Mouse (Mus musculus) G1E (cell line): ENCODE data around the gene Smim7. TPM values are rescaled to one million over a fixed set of nuclear protein-coding genes. Genes with fewer than 3 reads are reported as not detected.

Source experiments
- ATAC-seq: 2 replicates; pipeline ENCODE4 v1.8.0; 2016; ENCODE audit warnings: mild to moderate bottlenecking; ENCODE audit not compliant: insufficient number of reproducible peaks, poor library complexity, low FRiP score, severe bottlenecking; ENCODE audit errors: extremely low read depth
- DNase-seq: peaks from one replicate; pipeline ENCODE4 v3.0.0; 2012; ENCODE audit warnings: low spot score
- H3K27me3 ChIP-seq: 2 replicates; pipeline ENCODE4 v1.6.1; 2012; ENCODE audit warnings: mild to moderate bottlenecking, low read length, inconsistent platforms; ENCODE audit not compliant: insufficient read depth
- H3K36me3 ChIP-seq: replicated peaks from 2 replicates; pipeline ENCODE3; 2012; ENCODE audit warnings: mild to moderate bottlenecking, inconsistent platforms
- H3K4me1 ChIP-seq: 2 replicates; pipeline ENCODE4 v1.6.1; 2012; ENCODE audit warnings: low read depth, low read length, inconsistent platforms, mixed read lengths; ENCODE audit not compliant: insufficient read depth
- H3K4me3 ChIP-seq: 2 replicates; pipeline ENCODE4 v1.5.1; 2012; ENCODE audit warnings: low read depth, mild to moderate bottlenecking, inconsistent platforms, low read length, moderate library complexity, mixed read lengths
- H3K9me3 ChIP-seq: replicated peaks from 2 replicates; pipeline ENCODE4 v1.6.1; 2012; ENCODE audit warnings: inconsistent platforms
- CTCF ChIP-seq: IDR thresholded peaks from 2 replicates; pipeline ENCODE4 v1.5.1; 2012; ENCODE audit warnings: low read depth, low read length, inconsistent platforms, mixed read lengths
- GATA1 ChIP-seq: IDR thresholded peaks from 2 replicates; pipeline ENCODE4 v1.6.1; 2012; ENCODE audit warnings: borderline replicate concordance, low read length, inconsistent platforms, mixed read lengths
- GATA2 ChIP-seq: IDR thresholded peaks from 2 replicates; pipeline ENCODE4 v1.6.1; 2012; ENCODE audit warnings: low read depth, low read length, inconsistent platforms, borderline replicate concordance
- POLR2AphosphoS5 ChIP-seq: IDR thresholded peaks from 2 replicates; pipeline ENCODE4 v1.6.1; 2012; ENCODE audit warnings: low read depth, low read length, inconsistent platforms; ENCODE audit not compliant: insufficient replicate concordance
- TAL1 ChIP-seq: conservative IDR thresholded peaks from 2 replicates; pipeline ENCODE4 v1.6.1; 2012; ENCODE audit warnings: low read depth, low read length, inconsistent platforms, mixed read lengths
- polyA plus RNA-seq: library from polyadenylated mRNA; stranded (reverse); fragments of >175 nt; gene quantifications from 2 replicates; pipeline ENCODE4 v1.2.3, GENCODE M21; 2012
- total RNA-seq, 2 experiments: library from RNA; stranded (forward) in 1 of 2; stranded (reverse) in 1 of 2; fragments of 200-1000 nt in 1 of 2; fragments of >200 nt in 1 of 2; fragmentation: Nextera tagmentation in 1 of 2; gene quantifications; 2 replicates each; pipeline ENCODE4 v1.2.3; 2014 to 2017

Smim7 gene
- total and polyA plus RNA-seq, 3 experiments = 14.3 to 36.6 (median 30.6) TPM

GRCm38 (mm10) chr8:72583056-72583771 lies 12.3 kb upstream of the Smim7 start:
- Histone ChIP-seq H3K4me1 (peaks cover 30% of the 10 kb centered on the region), H3K36me3 (no peaks in the 10 kb centered on the region), H3K4me3 (no peak overlapping the region; the same call in 1 of the 2 replicates), H3K9me3 (no peaks in the 10 kb centered on the region), H3K27me3 (peaks cover 16% of the 10 kb centered on the region)
- TF ChIP-seq GATA2 (no peak), CTCF (no peak), TAL1 (no peak), GATA1 (no peak), POLR2AphosphoS5 (no peak)
- DNase-seq = peak; percentile 45
- peak; percentile 46; the same call in 1 of the 2 replicates for ATAC-seq

GRCm38 (mm10) chr8:72579374-72579773 lies 8.5 kb upstream of the Smim7 start:
- Histone ChIP-seq H3K9me3 (no peaks in the 10 kb centered on the region), H3K4me1 (peaks cover 17% of the 10 kb centered on the region), H3K36me3 (no peaks in the 10 kb centered on the region), H3K27me3 (peaks cover 2% of the 10 kb centered on the region), H3K4me3 (no peak overlapping the region)
- TF ChIP-seq GATA1 (no peak), POLR2AphosphoS5 (no peak), CTCF (no peak), GATA2 (no peak), TAL1 (no peak)
- no peak for ATAC-seq
- DNase-seq = no peak

- DNase-seq (no peak), ATAC-seq (no peak)
- Histone ChIP-seq H3K9me3 (no peaks in the 10 kb centered on the region), H3K4me1 (peaks cover 7% of the 10 kb centered on the region), H3K27me3 (no peaks in the 10 kb centered on the region; the same call in 1 of the 2 replicates), H3K4me3 (no peak overlapping the region), H3K36me3 (no peaks in the 10 kb centered on the region)
- no peak for TF ChIP-seq TAL1
- no peak for TF ChIP-seq GATA1
- TF ChIP-seq CTCF = no peak
- TF ChIP-seq GATA2 = no peak
- TF ChIP-seq POLR2AphosphoS5 = no peak
These were observed 7.1 kb upstream of the Smim7 start for GRCm38 (mm10) chr8:72577941-72578340.

- DNase-seq (no peak), ATAC-seq (no peak)
- Histone ChIP-seq H3K27me3 (no peaks in the 10 kb centered on the region; the same call in 1 of the 2 replicates), H3K4me1 (peaks cover 12% of the 10 kb centered on the region), H3K9me3 (no peaks in the 10 kb centered on the region), H3K4me3 (no peak overlapping the region), H3K36me3 (no peaks in the 10 kb centered on the region)
- TF ChIP-seq GATA2 = no peak
- TF ChIP-seq GATA1 = no peak
- no peak for TF ChIP-seq TAL1
- TF ChIP-seq CTCF = no peak
- TF ChIP-seq POLR2AphosphoS5 = no peak
These were observed 6.4 kb upstream of the Smim7 start for GRCm38 (mm10) chr8:72577266-72577665.

GRCm38 (mm10) chr8:72575915-72576314 lies 5.0 kb upstream of the Smim7 start:
- TF ChIP-seq TAL1 (no peak), GATA1 (no peak), CTCF (no peak), GATA2 (no peak), POLR2AphosphoS5 (no peak)
- no peak for DNase-seq
- Histone ChIP-seq H3K36me3 (no peaks in the 10 kb centered on the region), H3K9me3 (no peaks in the 10 kb centered on the region), H3K4me1 (peaks cover 19% of the 10 kb centered on the region), H3K4me3 (no peak overlapping the region), H3K27me3 (no peaks in the 10 kb centered on the region)
- no peak for ATAC-seq

- no peak for DNase-seq
- peaks cover 16% of the 10 kb centered on the region for H3K36me3 ChIP-seq
- no peaks in the 10 kb centered on the region for H3K27me3 ChIP-seq
- peaks cover 38% of the 10 kb centered on the region for H3K4me1 ChIP-seq
- no peaks in the 10 kb centered on the region for H3K9me3 ChIP-seq
- TF ChIP-seq TAL1 (no peak), GATA2 (no peak), POLR2AphosphoS5 (no peak), CTCF (no peak), GATA1 (no peak)
- no peak overlapping the region for H3K4me3 ChIP-seq
- ATAC-seq = no peak
These were observed 2.6 kb upstream of the Smim7 start for GRCm38 (mm10) chr8:72573450-72573849.

GRCm38 (mm10) chr8:72572507-72572906 lies 1.6 kb upstream of the Smim7 start:
- TF ChIP-seq GATA1 (no peak), CTCF (no peak), TAL1 (no peak), POLR2AphosphoS5 (no peak), GATA2 (no peak)
- DNase-seq (no peak), ATAC-seq (no peak)
- Histone ChIP-seq H3K27me3 (no peaks in the 10 kb centered on the region), H3K9me3 (no peaks in the 10 kb centered on the region), H3K36me3 (peaks cover 26% of the 10 kb centered on the region), H3K4me1 (peaks cover 39% of the 10 kb centered on the region), H3K4me3 (peak overlapping the region; percentile 76)
